Mouse (Mus musculus) 3T3-L1 (cell line): Measurements from ENCODE around the gene Bmp6.

ENCODE experiments used
- DNase-seq: peaks from one replicate; pipeline ENCODE4 v3.0.0-alpha.2; 2015; ENCODE audit warnings: low read depth, low spot score

Bmp6 gene

DNA sequence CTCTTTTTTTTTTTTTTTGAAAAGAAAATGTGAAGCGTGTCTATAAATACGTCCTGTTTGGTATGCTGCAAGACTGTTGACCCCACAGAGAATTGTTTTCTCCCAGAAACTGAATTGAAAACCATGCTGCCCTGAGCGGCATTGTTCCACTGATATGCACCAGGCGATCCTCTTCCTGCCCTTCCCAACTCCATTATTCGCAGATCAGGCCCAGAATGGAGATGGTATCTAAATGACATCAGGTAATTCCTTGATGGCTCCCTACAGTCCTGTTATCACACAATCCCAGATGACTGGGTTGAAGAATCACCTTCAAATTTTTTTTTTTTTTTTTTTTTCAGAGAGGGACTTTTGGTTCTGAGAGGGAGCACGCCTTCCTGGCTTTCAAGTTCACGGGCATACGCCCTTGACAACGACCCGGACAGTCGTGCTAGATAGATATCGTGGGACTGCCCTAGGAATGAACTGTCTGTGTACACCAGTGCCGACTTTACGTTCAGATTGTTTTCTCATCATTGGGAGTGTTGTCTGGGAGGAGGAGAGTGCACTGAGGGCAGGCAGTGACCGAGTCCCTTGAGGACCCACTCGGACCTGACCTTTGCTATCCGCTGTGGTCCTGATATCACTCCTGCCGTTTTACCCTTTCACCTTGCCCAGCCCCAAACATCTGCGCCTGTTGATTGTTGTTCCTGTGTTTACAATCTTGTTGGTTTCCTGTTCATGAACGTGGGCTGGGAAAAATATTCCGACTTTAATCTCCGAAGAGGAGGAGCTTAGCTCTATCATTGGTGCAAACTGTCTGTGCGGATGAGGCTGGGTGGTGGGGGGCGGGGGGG is 8.7 kb downstream of the Bmp6 start:
- no peak for DNase-seq

DNA sequence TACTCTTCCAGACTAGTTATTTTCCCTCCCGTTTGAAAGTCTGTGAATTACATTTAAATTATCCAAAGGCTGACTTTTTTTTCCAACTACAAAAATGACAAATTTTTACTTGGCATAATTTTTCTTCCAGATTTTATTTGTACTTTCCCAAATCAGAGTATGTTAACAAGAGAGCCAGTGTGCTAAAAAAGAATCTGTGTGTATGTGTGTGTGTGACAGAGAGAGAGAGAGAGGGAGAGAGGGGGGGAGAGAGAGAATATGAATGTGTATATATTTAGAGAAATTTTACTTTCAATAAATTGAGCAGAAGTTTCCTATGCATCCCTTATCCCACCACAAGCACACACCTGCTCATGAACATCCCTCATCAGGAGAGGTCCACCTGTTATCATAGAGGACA is 9.4 kb downstream of the Bmp6 start:
- no peak for DNase-seq

GRCm38 (mm10) chr13:38359045-38359444 is 14.1 kb downstream of the Bmp6 start:
- no peak for DNase-seq

GRCm38 (mm10) chr13:38362751-38363150 is 17.8 kb downstream of the Bmp6 start:
- no peak for DNase-seq

DNA sequence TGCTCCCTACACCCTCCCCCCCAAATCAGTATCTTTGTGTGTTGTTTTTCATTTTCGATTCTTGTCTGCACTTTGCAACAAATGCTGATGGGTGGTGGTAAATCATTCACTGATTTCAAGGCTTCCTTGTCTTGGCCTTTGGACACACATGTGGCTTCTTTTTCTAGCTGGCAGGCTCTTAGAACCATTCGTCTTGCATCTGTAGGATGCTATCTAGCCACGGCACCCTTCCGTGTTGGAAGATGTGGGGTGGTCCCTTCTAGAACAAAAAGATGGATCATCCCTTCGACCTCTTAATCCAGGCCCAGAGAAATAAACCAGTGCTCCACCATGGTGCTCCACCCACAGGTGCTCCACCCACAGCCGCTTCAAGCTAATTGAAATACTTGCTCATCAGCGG is 19.0 kb downstream of the Bmp6 start:
- no peak for DNase-seq

DNA sequence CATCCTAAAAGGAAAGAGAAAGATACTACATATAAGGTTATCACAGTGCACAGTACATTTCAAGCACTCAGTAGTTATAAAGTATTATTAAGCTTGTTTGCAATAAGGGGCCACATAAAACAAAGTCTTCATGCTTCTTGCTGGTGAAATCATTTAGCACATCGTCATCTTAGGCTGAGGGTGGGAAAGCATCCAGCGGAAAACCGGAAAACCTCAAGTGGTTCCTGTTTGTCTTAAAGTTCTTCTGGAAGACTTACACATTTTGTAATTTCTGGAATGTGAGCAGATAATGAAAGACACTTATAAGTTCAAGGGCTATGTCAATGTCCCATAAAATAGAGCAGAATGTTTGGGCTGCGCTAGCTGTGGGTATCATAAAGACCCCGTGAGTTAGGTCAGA is 24.7 kb downstream of the Bmp6 start:
- no peak for DNase-seq

DNA sequence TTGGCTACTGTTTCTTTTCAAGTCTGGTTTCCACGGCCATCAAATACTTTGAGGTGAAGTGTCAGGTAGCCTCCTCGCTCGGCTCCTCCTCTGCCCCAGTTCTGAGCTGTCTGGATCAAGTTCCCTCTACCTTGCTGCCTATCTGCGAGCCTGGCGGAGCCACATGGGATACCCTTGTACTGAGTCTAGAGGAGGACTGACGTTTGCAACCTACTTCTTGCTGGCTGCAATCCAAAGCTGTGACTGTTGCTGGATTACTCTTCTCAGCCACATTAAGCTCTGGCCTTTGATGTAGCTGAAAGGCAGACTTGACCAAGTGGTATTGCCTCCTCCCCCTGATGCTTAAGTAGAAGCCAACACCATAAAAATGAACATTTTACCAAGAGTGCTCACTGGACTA is 31.2 kb downstream of the Bmp6 start:
- no peak for DNase-seq

DNA sequence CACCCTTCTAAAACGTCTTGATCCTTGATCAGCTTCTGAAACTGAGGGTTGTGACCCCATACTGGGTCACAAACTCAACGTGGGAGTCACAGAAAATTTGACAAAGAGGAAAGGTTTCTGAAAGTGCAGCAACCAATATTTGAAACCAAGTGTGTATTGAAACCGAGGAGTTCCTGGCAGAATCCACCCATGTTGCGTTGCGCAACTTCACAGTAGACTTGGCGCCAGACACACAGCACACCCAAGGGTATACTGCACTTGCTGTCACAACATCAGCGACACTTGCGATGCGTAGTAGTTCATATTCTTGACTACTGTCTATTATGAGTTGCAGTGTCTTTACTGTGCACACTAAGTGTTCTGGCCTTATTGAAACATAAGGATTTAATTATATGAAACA is 32.4 kb downstream of the Bmp6 start:
- no peak for DNase-seq

DNA sequence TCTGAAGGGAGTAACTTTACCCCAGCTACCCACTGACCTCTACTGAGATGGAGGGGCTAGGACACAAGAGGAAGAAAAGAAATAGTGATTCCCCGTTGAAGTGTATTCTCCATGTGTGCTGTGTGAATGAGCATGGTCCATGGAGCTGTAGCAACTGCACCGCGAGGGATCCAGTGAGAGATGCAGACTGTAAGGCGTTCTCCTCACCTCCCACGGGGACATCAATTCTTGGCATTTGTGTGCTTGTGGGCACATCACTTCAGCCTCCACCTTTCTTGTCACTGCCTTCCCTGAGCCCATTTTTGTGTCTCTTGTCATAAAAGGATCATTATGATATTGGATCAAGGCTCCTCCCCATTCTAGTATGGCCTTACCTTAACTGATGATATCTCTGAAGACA is 34.9 kb downstream of the Bmp6 start:
- DNase-seq = no peak

GRCm38 (mm10) chr13:38386035-38386559 is 41.2 kb downstream of the Bmp6 start:
- DNase-seq = no peak

- DNase-seq = no peak
Measured at GRCm38 (mm10) chr13:38387453-38388040, 42.6 kb downstream of the Bmp6 start.

DNA sequence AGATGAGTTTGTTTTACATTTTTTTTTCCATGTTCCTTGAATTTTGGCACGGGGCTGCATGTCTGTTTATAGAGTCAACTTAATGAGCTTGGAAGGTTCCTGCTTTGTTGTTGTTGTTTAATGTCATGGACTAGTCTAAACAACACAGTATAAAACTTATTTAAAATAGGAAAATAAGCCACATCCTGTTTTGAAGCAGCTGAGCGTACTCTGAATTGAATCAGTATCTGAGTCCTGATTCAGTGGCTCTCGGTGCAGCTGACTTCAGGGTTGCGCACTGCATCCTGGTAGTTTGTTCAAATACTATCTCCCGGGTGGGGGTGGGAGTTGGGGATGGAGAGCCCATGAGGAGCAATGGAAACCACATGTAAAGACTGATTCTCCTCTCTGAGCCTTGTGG is 48.5 kb downstream of the Bmp6 start:
- no peak for DNase-seq

DNA sequence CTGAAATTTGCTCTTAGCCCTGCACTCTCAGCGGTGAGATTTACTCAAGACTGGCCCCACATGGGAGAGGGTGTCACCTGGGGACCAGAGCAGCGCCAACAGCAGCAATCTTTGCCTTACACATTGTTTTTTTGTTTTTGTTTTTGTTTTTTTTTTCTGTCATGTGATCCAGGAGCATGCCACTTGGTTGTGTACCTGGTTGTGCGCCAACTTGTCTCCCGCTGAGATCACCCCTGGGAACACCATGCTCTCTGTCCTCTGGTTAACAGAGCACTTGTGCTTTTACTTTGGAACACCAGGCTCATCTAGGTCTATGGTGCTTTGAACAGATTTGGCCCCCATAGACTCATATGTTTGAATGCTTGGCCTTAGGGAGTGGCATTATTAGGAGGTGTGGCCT is 50.1 kb downstream of the Bmp6 start:
- DNase-seq = no peak

GRCm38 (mm10) chr13:38397007-38397545 is 52.2 kb downstream of the Bmp6 start:
- DNase-seq = peak; percentile 70

- DNase-seq = peak; percentile 61
Measured at GRCm38 (mm10) chr13:38398658-38399057, 53.8 kb downstream of the Bmp6 start.

- DNase-seq = no peak
Measured at GRCm38 (mm10) chr13:38400662-38401061, 55.8 kb downstream of the Bmp6 start.

DNA sequence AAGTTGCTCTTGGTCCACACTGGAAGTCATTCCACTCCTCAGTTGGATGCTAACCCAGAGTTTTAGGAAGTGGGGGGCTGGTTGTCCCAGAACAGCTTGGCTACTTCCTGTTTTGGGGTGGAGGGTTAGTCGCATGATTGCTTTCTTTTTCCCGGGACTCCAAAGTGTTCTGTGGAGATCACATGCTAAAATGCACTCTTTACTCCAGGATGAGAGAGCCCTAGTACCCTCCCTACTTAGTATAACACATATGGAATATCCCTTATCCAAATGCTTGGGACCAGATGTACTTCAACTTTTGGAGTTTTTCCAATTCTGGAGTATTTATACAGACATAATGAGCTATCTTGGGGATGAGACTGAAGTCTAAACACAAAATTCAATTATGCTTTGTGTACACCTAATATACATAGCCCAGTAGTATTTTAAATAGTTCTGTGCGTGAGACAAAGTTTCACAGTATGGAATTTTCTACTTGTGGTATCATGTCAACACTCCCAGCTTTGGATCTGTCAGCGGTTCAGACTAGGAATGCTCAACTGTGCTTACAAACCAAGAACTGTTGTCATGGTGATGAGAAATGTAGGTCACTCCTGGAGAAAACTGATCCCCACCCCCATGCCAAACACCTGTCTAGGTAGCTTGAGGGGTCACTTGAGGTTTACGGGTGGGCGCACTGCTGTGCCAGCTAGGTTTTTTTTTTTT is 62.9 kb downstream of the Bmp6 start:
- DNase-seq = no peak

- no peak for DNase-seq
Measured at GRCm38 (mm10) chr13:38408636-38409035, 63.7 kb downstream of the Bmp6 start.

GRCm38 (mm10) chr13:38410322-38410865 is 65.5 kb downstream of the Bmp6 start:
- DNase-seq = peak; percentile 98

DNA sequence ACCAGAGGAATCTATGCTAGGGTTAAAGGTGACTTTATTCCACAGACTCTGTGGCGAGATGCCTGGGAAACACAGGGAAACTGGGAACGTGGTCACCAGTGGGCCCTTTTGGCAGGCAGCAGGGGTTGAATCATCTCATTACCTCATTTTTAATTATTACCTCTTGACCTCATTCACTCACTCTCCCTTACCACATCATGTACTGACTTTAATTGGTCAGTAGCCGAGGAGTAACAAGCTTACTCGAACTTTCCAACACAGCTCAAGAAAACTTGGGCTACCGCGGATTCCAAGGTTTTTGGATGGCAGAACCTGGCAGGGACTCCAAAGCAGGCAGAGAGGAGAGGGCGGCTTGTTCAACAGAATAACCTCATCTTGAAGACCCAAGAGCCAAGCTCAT is 74.9 kb downstream of the Bmp6 start:
- no peak for DNase-seq

GRCm38 (mm10) chr13:38422491-38422890 is 77.6 kb downstream of the Bmp6 start:
- peak; percentile 85 for DNase-seq

- DNase-seq = no peak
Measured at GRCm38 (mm10) chr13:38425294-38425693, 80.4 kb downstream of the Bmp6 start.
